22 mouse cellular contexts compared by ENCODE assay signal in the genomic region with DNA sequence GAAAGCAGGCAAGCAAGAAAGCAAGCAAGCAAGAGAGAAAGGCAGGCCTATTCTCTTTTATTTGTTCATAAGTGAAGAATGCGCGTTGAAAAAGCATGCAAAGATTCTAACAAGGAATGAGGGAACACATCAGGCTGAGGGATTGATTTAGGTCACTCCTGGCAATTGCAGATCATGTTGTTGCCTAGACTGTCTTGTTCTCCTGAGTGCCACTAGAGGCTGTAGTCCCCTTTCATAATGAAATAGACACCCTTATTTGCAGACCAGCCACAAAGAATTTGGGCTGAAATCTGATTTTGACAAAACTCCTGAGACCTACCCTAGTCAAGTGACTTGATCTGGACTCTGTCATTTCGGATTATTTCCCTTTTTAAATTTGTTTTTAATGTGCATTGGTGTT. TPM values are rescaled to one million over a fixed set of nuclear protein-coding genes. Genes with fewer than 3 reads are reported as not detected.
DNase-seq lines count a peak whose midpoint lies in the region; ATAC-seq and TF ChIP-seq lines count a peak whose summit lies in the region.
"Had no signal": no experiment of that assay in that cellular context is flagged by ENCODE, and none has a peak within 500 bp of the region (broad histone marks: within the 10 kb centered on the region; RNA-seq: fewer than 3 reads in every experiment).

No protein-coding gene starts in this region.

- no peak overlapping the region for H3K9ac ChIP-seq in heart, postnatal 0 days (replicated peaks; ENCODE audit: low read depth, low read length)
- no peak overlapping the region for H3K9ac ChIP-seq in lung, embryonic 14.5 days
- H3K9ac ChIP-seq: embryonic facial prominence, embryonic 13.5 days; hindbrain, embryonic 14.5 days; limb, embryonic 15.5 days; midbrain, embryonic 12.5 days; neural tube, embryonic 13.5 days had no signal

- TF ChIP-seq POLR2A in lung, adult 2 months (IDR thresholded peaks at IDR 0.05; ENCODE audit: borderline replicate concordance, extremely low read depth, low read depth, low read length), result no peak

- H3K27me3 ChIP-seq in heart, postnatal 0 days (ENCODE audit: control insufficient read depth, insufficient read depth, low read length), result no peaks in the 10 kb centered on the region
- no peaks in the 10 kb centered on the region for H3K27me3 ChIP-seq in lung, embryonic 14.5 days (ENCODE audit: insufficient read depth, low read length)
- H3K27me3 ChIP-seq: embryonic facial prominence, embryonic 13.5 days; limb, embryonic 15.5 days; midbrain, embryonic 12.5 days; neural tube, embryonic 13.5 days had no signal

- ATAC-seq in heart, postnatal 0 days (ENCODE audit: insufficient read depth, low read depth), result no peak
- no peak for ATAC-seq in lung, embryonic 14.5 days (ENCODE audit: insufficient read depth)
- 0 out of 2 replicates have a peak, but pooled peaks have one; percentile 39 for ATAC-seq in megakaryocyte progenitor cell, adult 5-6 weeks (replicated peaks; ENCODE audit: poor library complexity)
- ATAC-seq: intestine, embryonic 16.5 days had no signal

- 81% methylated on average over 3 of the region's 3 CpGs for WGBS in heart, postnatal 0 days
- WGBS in lung, embryonic 14.5 days, result 82% methylated on average over 3 of the region's 3 CpGs
- 74% methylated on average over 3 of the region's 3 CpGs for WGBS in lung, adult 2 months

- H3K4me1 ChIP-seq in heart, postnatal 0 days (ENCODE audit: control insufficient read depth, insufficient read depth), result no peaks in the 10 kb centered on the region
- H3K4me1 ChIP-seq in lung, embryonic 14.5 days (ENCODE audit: insufficient read depth), result no peaks in the 10 kb centered on the region
- H3K4me1 ChIP-seq in lung, adult 2 months (ENCODE audit: control insufficient read depth, insufficient read depth, low read length), result no peaks in the 10 kb centered on the region
- H3K4me1 ChIP-seq: embryonic facial prominence, embryonic 13.5 days; heart, embryonic 10.5 days; limb, embryonic 15.5 days; midbrain, embryonic 12.5 days; neural tube, embryonic 13.5 days had no signal

- H3K4me3 ChIP-seq in heart, postnatal 0 days (ENCODE audit: low read depth, low read length), result no peak overlapping the region
- H3K4me3 ChIP-seq in lung, embryonic 14.5 days (ENCODE audit: low read depth, low read length), result no peak overlapping the region
- H3K4me3 ChIP-seq in lung, adult 2 months (replicated peaks; ENCODE audit: extremely low read depth, low read depth, low read length), result no peak overlapping the region
- H3K4me3 ChIP-seq: embryonic facial prominence, embryonic 13.5 days; heart, embryonic 10.5 days; limb, embryonic 15.5 days; midbrain, embryonic 12.5 days; neural tube, embryonic 13.5 days had no signal

- no peak overlapping the region for H3K4me2 ChIP-seq in heart, postnatal 0 days (ENCODE audit: low read depth, low read length)
- H3K4me2 ChIP-seq in lung, embryonic 14.5 days, result no peak overlapping the region
- H3K4me2 ChIP-seq: embryonic facial prominence, embryonic 13.5 days; hindbrain, embryonic 14.5 days; limb, embryonic 15.5 days; midbrain, embryonic 12.5 days; neural tube, embryonic 13.5 days had no signal

- no peak overlapping the region for H3K27ac ChIP-seq in heart, postnatal 0 days (ENCODE audit: low read depth)
- no peak overlapping the region for H3K27ac ChIP-seq in lung, embryonic 14.5 days (ENCODE audit: low read depth)
- H3K27ac ChIP-seq: embryonic facial prominence, embryonic 13.5 days; heart, embryonic 10.5 days; hindbrain, embryonic 14.5 days; limb, embryonic 15.5 days; midbrain, embryonic 12.5 days; neural tube, embryonic 13.5 days had no signal

- DNase-seq in cerebellum, adult 9-10 months, result peak; percentile 11
- DNase-seq in cerebellum, postnatal 36 days, result no peak
- DNase-seq in heart, postnatal 0 days (ENCODE audit: low spot score), result no peak
- no peak for DNase-seq in heart, adult 8-10 months (ENCODE audit: low spot score)
- DNase-seq in lung, embryonic 14.5 days, result no peak
- no peak for DNase-seq in lung, adult 2 months
- DNase-seq in heart, postnatal 14 days, result no peak
- DNase-seq: adrenal gland, postnatal 36 days; cerebellum, adult 2 months; gastrocnemius, postnatal 25 days; layer of hippocampus, postnatal 36 days; lung, postnatal 4 days; right cerebral cortex, adult 18-20 months; thymus, postnatal 36 days had no signal

- TF ChIP-seq CTCF in heart, postnatal 0 days (IDR thresholded peaks at IDR 0.05; ENCODE audit: low read depth), result peak; percentile 21; the same call in 1 of the 2 replicates
- TF ChIP-seq CTCF in lung, embryonic 14.5 days (IDR thresholded peaks at IDR 0.05; ENCODE audit: low read depth), result peak; percentile 26
- TF ChIP-seq CTCF in lung, adult 2 months (IDR thresholded peaks at IDR 0.05; ENCODE audit: insufficient read depth, low read length), result no peak

- H3K9me3 ChIP-seq in heart, postnatal 0 days (replicated peaks; ENCODE audit: control insufficient read depth, low read length), result no peaks in the 10 kb centered on the region
- no peaks in the 10 kb centered on the region for H3K9me3 ChIP-seq in lung, embryonic 14.5 days (ENCODE audit: low read depth, low read length)
- H3K9me3 ChIP-seq: embryonic facial prominence, embryonic 13.5 days; heart, embryonic 10.5 days; limb, embryonic 15.5 days; midbrain, embryonic 12.5 days; neural tube, embryonic 13.5 days had no signal

- no peak for TF ChIP-seq EP300 in heart, postnatal 0 days (IDR thresholded peaks at IDR 0.05; ENCODE audit: low read depth)

- intact Hi-C loops in heart, postnatal 14 days (cut with DNase I), result loop anchor here (2.0 kb wide), 1 partner anchor 260 kb away; no protein-coding TSS in a partner anchor

- H3K36me3 ChIP-seq in heart, postnatal 0 days (replicated peaks; ENCODE audit: control insufficient read depth, insufficient read depth, low read length), result peaks cover 47% of the 10 kb centered on the region
- peaks cover 39% of the 10 kb centered on the region for H3K36me3 ChIP-seq in lung, embryonic 14.5 days (ENCODE audit: insufficient read depth)

RNA-seq across cellular contexts. Expression of gene Lonp2, which starts 18.8 kb away (rescaled TPM):
- total RNA-seq in heart, postnatal 0 days (2014; rRNA removed; ENCODE audit: low replicate concordance), result 49.9 and 63.0 TPM in 2 replicates
- polyA plus RNA-seq in heart, postnatal 0 days (2015; fragmentation: Nextera tagmentation; extraction: Ambion mirVana), result 60.1 and 60.4 TPM in 2 replicates
- 10 to 100 TPM; 79.6 to 86.6 (median 83.4) TPM for total RNA-seq in heart, adult 8-10 months (2022)
- 47.4 and 48.0 TPM in 2 replicates for polyA plus RNA-seq in lung, embryonic 14.5 days (2014; fragmentation: Nextera tagmentation; extraction: Ambion mirVana)
- polyA plus RNA-seq in lung, adult 2 months (2012; rRNA removed), result 56.4 and 61.4 TPM in 2 replicates
- total RNA-seq in megakaryocyte progenitor cell, adult 5-6 weeks (2015), result 37.1 and 47.0 TPM in 2 replicates
- 47.7 and 51.4 TPM in 2 replicates for total RNA-seq in megakaryocyte progenitor cell, adult 5-6 weeks (2017)
- total RNA-seq in heart, postnatal 14 days (2021), result 10 to 100 TPM; 60.2 to 62.4 TPM
